Mouse (Mus musculus) MEL (cell line): Measurements from ENCODE around the gene Napsa. TPM values are rescaled to one million over a fixed set of nuclear protein-coding genes. Genes with fewer than 3 reads are reported as not detected.

Experiments
- DNase-seq: peaks from one replicate; pipeline ENCODE4 v3.0.0; 2011; ENCODE audit warnings: low read depth, low spot score
- H3K27ac ChIP-seq: 2 replicates; pipeline ENCODE4 v1.5.1; 2012; ENCODE audit warnings: low read depth, mild to moderate bottlenecking, control low read depth, low read length, moderate library complexity; ENCODE audit not compliant: control insufficient read depth
- H3K27me3 ChIP-seq, 2 experiments: fragments of 150-350 bp in 1 of 2; sonication (generic) in 1 of 2; 2 replicates each; pipeline ENCODE4 v1.6.1; 2012; ENCODE audit warnings: low read length in 2 of 2, mild to moderate bottlenecking in 2 of 2, improper control_type of control experiment in 1 of 2, moderate library complexity in 1 of 2; ENCODE audit not compliant: insufficient read depth in 2 of 2, control insufficient read depth in 1 of 2
- H3K36me3 ChIP-seq, 2 experiments: 2 replicates each; pipeline ENCODE4 v1.6.1; 2012 to 2014; ENCODE audit warnings: low read length in 2 of 2, improper control_type of control experiment in 1 of 2, inconsistent platforms in 1 of 2, mild to moderate bottlenecking in 1 of 2; ENCODE audit not compliant: insufficient read depth in 2 of 2, control insufficient read depth in 1 of 2
- H3K4me1 ChIP-seq, 2 experiments: fragments of 150-350 bp in 1 of 2; sonication (generic) in 1 of 2; 2 replicates each; pipeline ENCODE4 v1.6.1; 2012; ENCODE audit warnings: low read length in 2 of 2, improper control_type of control experiment in 1 of 2, mild to moderate bottlenecking in 1 of 2; ENCODE audit not compliant: insufficient read depth in 2 of 2, control insufficient read depth in 1 of 2
- H3K4me3 ChIP-seq, 2 experiments: fragments of 150-350 bp in 1 of 2; sonication (generic) in 1 of 2; 2 replicates each; pipeline ENCODE4 v1.5.1; 2012; ENCODE audit warnings: low read depth in 2 of 2, low read length in 2 of 2, mild to moderate bottlenecking in 2 of 2, moderate library complexity in 2 of 2, control low read depth in 1 of 2, improper control_type of control experiment in 1 of 2; ENCODE audit not compliant: control insufficient read depth in 1 of 2, insufficient read depth in 1 of 2
- H3K79me2 ChIP-seq: 2 replicates; pipeline ENCODE4 v1.6.1; 2012; ENCODE audit warnings: mild to moderate bottlenecking, low read length, moderate library complexity; ENCODE audit not compliant: control insufficient read depth, poor library complexity, insufficient read depth
- H3K9ac ChIP-seq: 2 replicates; pipeline ENCODE4 v1.6.1; 2012; ENCODE audit warnings: low read depth, mild to moderate bottlenecking, control low read depth, low read length, moderate library complexity; ENCODE audit not compliant: control insufficient read depth, poor library complexity, severe bottlenecking
- H3K9me3 ChIP-seq: fragments of 150-350 bp; sonication (generic); replicated peaks from 2 replicates; pipeline ENCODE4 v1.6.1; 2012; ENCODE audit warnings: mild to moderate bottlenecking, low read length, improper control_type of control experiment, moderate library complexity; ENCODE audit not compliant: insufficient read depth
- BHLHE40 ChIP-seq: IDR thresholded peaks from 2 replicates; pipeline ENCODE4 v1.6.1; 2012; ENCODE audit warnings: low read depth, mild to moderate bottlenecking, inconsistent platforms, low read length, improper control_type of control experiment, borderline replicate concordance
- E2F4 ChIP-seq: IDR thresholded peaks from 2 replicates; pipeline ENCODE4 v1.6.1; 2011; ENCODE audit warnings: low read depth, low read length, improper control_type of control experiment, borderline replicate concordance
- EP300 ChIP-seq, 2 experiments: IDR thresholded peaks; 2 replicates each; pipeline ENCODE4 v1.6.1; 2011; ENCODE audit warnings: improper control_type of control experiment in 2 of 2, low read length in 2 of 2, low read depth in 1 of 2, mild to moderate bottlenecking in 1 of 2
- ETS1 ChIP-seq: IDR thresholded peaks from 2 replicates; pipeline ENCODE4 v1.6.1; 2012; ENCODE audit warnings: low read depth, mild to moderate bottlenecking, inconsistent platforms, low read length, improper control_type of control experiment, moderate library complexity
- GABPA ChIP-seq: IDR thresholded peaks from 2 replicates; pipeline ENCODE4 v1.6.1; 2012; ENCODE audit warnings: low read depth, mild to moderate bottlenecking, inconsistent platforms, low read length, improper control_type of control experiment, moderate library complexity
- HCFC1 ChIP-seq: IDR thresholded peaks from 2 replicates; pipeline ENCODE4 v1.6.1; 2012; ENCODE audit warnings: low read depth, mild to moderate bottlenecking, inconsistent platforms, low read length, improper control_type of control experiment, moderate library complexity
- KAT2A ChIP-seq: conservative IDR thresholded peaks from 2 replicates; pipeline ENCODE4 v1.6.1; 2012; ENCODE audit warnings: low read depth, low read length, improper control_type of control experiment, inconsistent platforms
- MAFK ChIP-seq: IDR thresholded peaks from 2 replicates; pipeline ENCODE4 v1.6.1; 2011; ENCODE audit warnings: low read depth, mild to moderate bottlenecking, low read length, improper control_type of control experiment, borderline replicate concordance
- MAX ChIP-seq: IDR thresholded peaks from 2 replicates; pipeline ENCODE4 v1.6.1; 2011; ENCODE audit warnings: low read length, improper control_type of control experiment
- MEF2A ChIP-seq: IDR thresholded peaks from 2 replicates; pipeline ENCODE4 v1.6.1; 2014; ENCODE audit warnings: low read depth, mild to moderate bottlenecking, inconsistent platforms, low read length, improper control_type of control experiment; ENCODE audit not compliant: poor library complexity, insufficient replicate concordance, severe bottlenecking; ENCODE audit errors: extremely low read depth
- NELFE ChIP-seq: IDR thresholded peaks from 2 replicates; pipeline ENCODE4 v1.6.1; 2011; ENCODE audit warnings: low read depth, low read length, improper control_type of control experiment
- POLR2A ChIP-seq, 2 experiments: IDR thresholded peaks; 2 replicates each; pipeline ENCODE4 v1.6.1; 2011 to 2012; ENCODE audit warnings: low read length in 2 of 2, mild to moderate bottlenecking in 2 of 2, control low read depth in 1 of 2, improper control_type of control experiment in 1 of 2, low read depth in 1 of 2, moderate library complexity in 1 of 2; ENCODE audit not compliant: control insufficient read depth in 1 of 2, insufficient read depth in 1 of 2, poor library complexity in 1 of 2
- POLR2AphosphoS2 ChIP-seq: IDR thresholded peaks from 2 replicates; pipeline ENCODE4 v1.6.1; 2011; ENCODE audit warnings: low read length, improper control_type of control experiment
- POLR2AphosphoS5 ChIP-seq: IDR thresholded peaks from 2 replicates; pipeline ENCODE4 v1.6.1; 2012; ENCODE audit warnings: low read depth, borderline replicate concordance, mild to moderate bottlenecking, inconsistent platforms, low read length, moderate library complexity, mixed read lengths
- RAD21 ChIP-seq: IDR thresholded peaks from 2 replicates; pipeline ENCODE4 v1.6.1; 2011; ENCODE audit warnings: mild to moderate bottlenecking, low read depth, low read length, improper control_type of control experiment
- RCOR1 ChIP-seq: IDR thresholded peaks from 2 replicates; pipeline ENCODE4 v1.6.1; 2012; ENCODE audit warnings: low read depth, mild to moderate bottlenecking, inconsistent platforms, low read length, improper control_type of control experiment
- SIN3A ChIP-seq: IDR thresholded peaks from 2 replicates; pipeline ENCODE4 v1.6.1; 2012; ENCODE audit warnings: low read length, improper control_type of control experiment, inconsistent platforms
- SMC3 ChIP-seq: IDR thresholded peaks from 2 replicates; pipeline ENCODE4 v1.6.1; 2011; ENCODE audit warnings: low read depth, low read length, improper control_type of control experiment
- UBTF ChIP-seq: IDR thresholded peaks from 2 replicates; pipeline ENCODE4 v1.6.1; 2012; ENCODE audit warnings: low read depth, mild to moderate bottlenecking, inconsistent platforms, low read length, improper control_type of control experiment, moderate library complexity, borderline replicate concordance; ENCODE audit not compliant: insufficient read depth
- USF1 ChIP-seq: IDR thresholded peaks from 2 replicates; pipeline ENCODE4 v1.6.1; 2014; ENCODE audit warnings: low read depth, mild to moderate bottlenecking, inconsistent platforms, low read length, improper control_type of control experiment, moderate library complexity
- polyA plus RNA-seq, 2 experiments: library from polyadenylated mRNA; stranded (reverse) in 1 of 2; unstranded in 1 of 2; fragments of >175 nt in 1 of 2; fragments of >200 nt in 1 of 2; gene quantifications; 2 replicates each; pipeline versions ENCODE4 v1.2.1 to v1.2.4; 2012; ENCODE audit warnings: low replicate concordance in 2 of 2, low read depth in 1 of 2; ENCODE audit not compliant: insufficient read length in 2 of 2, insufficient read depth in 1 of 2, missing spikeins in 1 of 2
- total RNA-seq: library from RNA; depleted of rRNA; stranded (reverse); fragments of 300-350 nt; gene quantifications from 2 replicates; pipeline ENCODE4 v1.2.3, GENCODE M21; 2012

Napsa gene
- total and polyA plus RNA-seq, 3 experiments = 0.33 TPM; not detected in 2

DNA sequence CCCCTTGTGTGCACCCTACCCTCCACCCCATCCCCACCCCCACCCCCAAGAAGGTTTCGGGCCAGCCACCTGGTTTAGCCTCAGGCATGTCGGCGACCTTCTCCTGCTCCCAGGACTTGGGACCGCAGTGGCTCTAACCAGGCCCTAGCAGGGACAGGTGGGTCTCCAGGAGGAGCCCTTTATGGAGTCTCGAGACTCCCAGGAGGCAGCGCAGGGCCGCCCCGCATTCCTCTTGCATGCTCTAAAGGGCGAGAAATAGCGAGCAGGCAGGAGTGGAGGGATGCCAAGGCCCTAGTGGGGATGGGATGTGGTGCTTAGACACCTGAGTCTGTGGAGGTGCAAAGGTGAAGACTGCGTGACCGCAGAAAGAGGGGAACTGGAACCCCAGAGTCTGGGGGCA, 47.7 kb upstream of the Napsa start, which contains the start of gene Mybpc2:
Gene Mybpc2 (minus strand): TSS at position 155 of the 400 bp plus-strand sequence.
- Histone ChIP-seq H3K4me1 (peaks cover 0 to 6% of the 10 kb centered on the region in 2 experiments; a peak in 2 of 4 replicates), H3K27me3 (peaks cover 0 to 1% of the 10 kb centered on the region in 2 experiments; a peak in 2 of 4 replicates)
- TF ChIP-seq BHLHE40 (no peak), UBTF (no peak), POLR2AphosphoS2 (no peak), EP300 (IDR thresholded peaks at IDR 0.05; ENCODE audit: low read depth in 1 of 2, low read length in 2 of 2) (no peak), SIN3A (no peak), KAT2A (no peak), HCFC1 (no peak), RAD21 (no peak), GABPA (no peak), POLR2A (IDR thresholded peaks at IDR 0.05; ENCODE audit: control insufficient read depth in 1 of 2, insufficient read depth in 1 of 2, low read depth in 1 of 2, low read length in 2 of 2, poor library complexity in 1 of 2) (no peak)
- TF ChIP-seq, all 39 proteins: peak for 0
- DNase-seq = no peak
- H3K36me3 ChIP-seq = 0 out of 4 replicates have a peak, but pooled peaks cover 0 to 2% of the 10 kb centered on the region in 2 experiments
- no peak within 1 kb of the TSS for H3K9ac ChIP-seq
- no peaks in the 10 kb centered on the region for H3K9me3 ChIP-seq
- H3K27ac ChIP-seq = no peak within 1 kb of the TSS
- H3K4me3 ChIP-seq = no peak within 1 kb of the TSS
- no peaks in the 10 kb centered on the region; the same call in 1 of the 2 replicates for H3K79me2 ChIP-seq

DNA sequence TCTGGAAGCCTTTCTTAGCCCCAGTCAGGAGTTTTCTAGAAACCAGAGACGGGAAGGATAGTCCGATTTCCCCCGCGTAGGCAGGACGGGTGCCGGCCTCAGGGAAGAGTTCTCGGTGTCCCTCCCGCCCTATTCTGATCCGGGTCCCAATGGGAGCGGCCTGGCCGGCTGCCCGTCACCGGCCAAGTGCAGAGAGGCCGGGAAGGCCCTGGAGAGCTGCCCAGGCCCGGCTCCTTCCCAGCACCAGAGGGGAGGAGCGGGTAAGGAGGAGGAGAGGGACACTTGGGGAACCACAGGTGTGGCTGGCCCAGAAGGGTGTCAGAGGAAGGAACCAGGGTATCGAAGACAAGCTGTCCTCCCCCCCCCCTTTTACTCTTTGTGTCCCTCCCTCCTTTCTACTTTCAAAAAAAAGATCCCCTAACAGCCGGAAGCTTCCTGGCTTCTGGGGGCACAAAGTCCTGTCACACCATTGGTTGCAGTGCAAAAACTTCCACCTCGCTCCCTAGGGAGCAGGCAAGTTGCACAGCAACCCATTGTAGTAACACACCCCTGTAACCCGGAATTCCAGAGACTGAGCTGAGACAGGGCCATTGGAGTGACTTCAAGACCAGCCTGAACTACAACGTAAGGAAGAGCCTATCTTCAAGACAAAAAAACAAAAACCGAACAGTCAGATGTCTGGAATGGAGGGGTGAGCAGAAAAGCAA, 46.9 kb upstream of the Napsa start:
- no peaks in the 10 kb centered on the region for H3K9me3 ChIP-seq
- peaks cover 0 to 1% of the 10 kb centered on the region in 2 experiments; a peak in 2 of 4 replicates for H3K27me3 ChIP-seq
- H3K36me3 ChIP-seq = 0 out of 4 replicates have a peak, but pooled peaks cover 0 to 2% of the 10 kb centered on the region in 2 experiments
- no peak overlapping the region for H3K9ac ChIP-seq
- no peak for DNase-seq
- TF ChIP-seq MAFK = no peak
- TF ChIP-seq USF1 = no peak
- TF ChIP-seq NELFE = no peak
- no peak for TF ChIP-seq ETS1
- TF ChIP-seq POLR2AphosphoS5 = no peak
- no peak for TF ChIP-seq E2F4
- TF ChIP-seq KAT2A = no peak
- TF ChIP-seq RCOR1 = no peak
- TF ChIP-seq MEF2A = no peak
- TF ChIP-seq SMC3 = no peak
- TF ChIP-seq MAX = no peak
- TF ChIP-seq, all 39 proteins: peak for 0
- no peak overlapping the region for H3K4me3 ChIP-seq
- H3K79me2 ChIP-seq = no peaks in the 10 kb centered on the region; the same call in 1 of the 2 replicates
- peaks cover 0 to 6% of the 10 kb centered on the region in 2 experiments; a peak in 2 of 4 replicates for H3K4me1 ChIP-seq
- no peak overlapping the region for H3K27ac ChIP-seq
